Mouse (Mus musculus): ENCODE measurements at regions not wholly inside any gene's neighbourhood (a gene's known extent, or its start where the extent isn't known, plus 50 kb on each side); places are given as distances from the start of the nearest gene placed in this dataset.
A peak's percentile ranks its signal among the peaks of the same experiment; 100 is the strongest.

- peak; percentile 6 to 7 for DNase-seq (ENCODE audit: low spot score in 2 of 2)
Observed at GRCm38 (mm10) chr3:78901838-78902484, 384.4 kb downstream of the Rapgef2 start.

DNA sequence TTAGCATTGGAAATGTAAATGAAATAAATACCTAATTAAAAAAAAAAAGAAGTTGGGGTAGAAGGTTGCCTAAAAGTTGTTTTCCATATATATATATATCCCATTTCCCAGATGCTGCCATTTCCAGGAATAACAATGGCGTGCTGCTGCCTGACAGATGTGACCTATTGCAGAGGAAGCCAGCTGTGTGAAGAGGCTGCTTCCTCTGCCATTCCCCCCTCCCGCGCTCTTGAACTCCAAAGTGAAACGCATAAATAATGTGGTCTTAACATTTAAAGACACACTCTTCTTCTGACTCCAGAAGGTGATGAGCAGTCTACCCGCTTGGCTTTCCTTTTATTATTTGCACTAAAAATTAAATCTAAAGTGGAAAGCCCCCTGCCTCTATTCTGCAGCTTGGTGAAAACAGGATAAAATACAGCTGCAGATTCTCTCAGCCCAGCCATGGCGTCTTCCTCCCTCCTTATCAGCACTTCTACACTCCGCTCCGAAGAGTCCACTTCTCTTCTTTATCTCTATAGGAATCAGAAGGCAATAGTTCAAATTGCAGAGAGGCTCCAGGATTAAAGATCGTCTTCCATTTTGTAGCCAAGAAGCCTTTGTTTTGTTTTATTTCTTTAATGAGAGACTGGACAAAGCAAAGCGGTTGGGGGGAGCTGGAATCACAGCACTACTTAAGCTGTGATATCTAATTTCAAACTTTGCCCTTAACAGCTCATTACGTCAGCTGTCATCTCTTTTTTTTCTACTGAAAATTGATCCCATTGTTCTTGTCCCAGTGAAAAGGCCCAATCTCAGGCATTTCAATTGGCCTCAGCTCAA lies 385.1 kb downstream of the Rapgef2 start:
- peak; percentile 4 to 6 for DNase-seq (ENCODE audit: low spot score in 2 of 2)

GRCm38 (mm10) chr3:78899446-78900230 lies 386.7 kb downstream of the Rapgef2 start:
- DNase-seq (ENCODE audit: low spot score in 2 of 2): peak; percentile 41 to 60

DNA sequence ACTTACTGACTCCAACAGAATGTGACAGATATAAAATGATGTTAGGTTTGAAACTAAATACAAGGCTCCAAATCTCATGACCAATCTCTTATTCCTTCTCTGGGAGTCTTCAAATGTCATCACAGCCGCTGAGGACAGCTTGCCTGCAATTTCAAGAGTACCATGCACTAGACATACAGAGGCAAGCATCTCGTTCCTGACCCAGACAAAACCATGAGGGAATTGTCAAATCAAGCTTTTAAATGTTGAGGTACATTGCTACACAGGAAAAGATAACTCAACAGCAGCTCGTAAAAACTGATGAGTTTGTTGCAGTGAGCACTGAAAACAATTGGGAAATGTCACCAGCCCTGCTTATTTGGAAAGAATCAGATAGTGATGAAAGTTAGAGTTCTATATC lies 397.0 kb downstream of the Rapgef2 start:
- DNase-seq (ENCODE audit: low spot score in 2 of 2): no peak

DNA sequence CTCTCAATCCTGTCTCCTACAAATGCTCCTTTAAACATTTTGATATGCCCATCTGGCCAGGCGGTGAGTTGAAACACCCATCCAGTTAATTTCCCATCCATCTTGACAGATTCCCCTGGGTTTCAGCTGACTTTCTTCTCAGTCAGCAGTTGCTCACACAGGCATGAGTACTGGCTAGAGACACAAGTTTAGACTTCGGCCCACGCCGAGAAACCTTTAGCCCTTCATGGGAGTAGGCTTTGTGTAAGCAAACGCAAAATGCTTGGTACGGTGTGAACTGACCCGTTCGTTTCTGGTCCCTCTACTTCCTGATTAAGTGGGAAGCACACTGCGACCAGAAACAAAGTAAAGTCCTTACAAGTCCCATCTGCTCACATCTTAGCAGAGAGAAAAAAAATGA lies 401.6 kb downstream of the Rapgef2 start:
- no peak for DNase-seq (ENCODE audit: low spot score in 2 of 2)

DNA sequence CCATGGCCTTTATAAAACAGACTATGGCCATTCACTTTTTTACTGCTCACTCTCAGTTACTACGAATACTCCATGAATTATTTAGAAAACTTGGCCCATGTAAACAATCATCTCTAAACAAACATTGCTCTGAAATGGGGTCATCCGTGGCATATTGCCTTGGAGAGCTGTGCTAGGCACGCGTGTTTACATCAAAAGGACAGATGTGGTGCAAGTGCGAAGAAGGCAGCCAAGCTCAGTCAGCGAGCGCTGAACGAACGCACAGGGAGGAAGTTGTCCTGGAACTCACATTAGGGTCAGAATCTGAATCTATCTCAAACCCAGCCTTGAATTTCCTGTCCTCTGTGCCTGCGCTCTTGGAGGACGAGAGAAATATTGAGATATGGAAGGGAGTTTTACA lies 402.3 kb downstream of the Rapgef2 start:
- DNase-seq (ENCODE audit: low spot score in 2 of 2): no peak

- no peak for DNase-seq (ENCODE audit: low spot score in 2 of 2)
Observed at GRCm38 (mm10) chr3:78880072-78880471, 406.2 kb downstream of the Rapgef2 start.

DNA sequence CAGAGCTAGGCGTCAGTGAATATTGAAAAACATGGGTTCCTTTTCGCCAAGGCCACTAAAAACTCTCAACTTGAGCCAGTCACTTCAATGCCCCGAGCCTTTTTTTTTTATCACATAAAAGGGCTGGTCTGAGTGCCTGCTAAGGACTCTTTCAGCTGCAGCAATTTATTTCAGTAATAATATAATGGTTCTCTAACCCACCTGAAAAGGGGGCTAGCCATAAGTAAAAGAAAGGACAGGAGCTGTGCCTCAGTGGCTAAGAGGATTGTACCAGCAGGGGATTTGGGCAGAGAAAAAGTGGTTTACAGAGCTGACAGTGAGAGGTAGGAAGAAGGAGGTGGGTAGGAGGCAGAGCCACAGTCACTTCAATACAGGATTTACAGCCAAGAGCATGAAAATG lies 409.0 kb downstream of the Rapgef2 start:
- DNase-seq (ENCODE audit: low spot score in 2 of 2): no peak

DNA sequence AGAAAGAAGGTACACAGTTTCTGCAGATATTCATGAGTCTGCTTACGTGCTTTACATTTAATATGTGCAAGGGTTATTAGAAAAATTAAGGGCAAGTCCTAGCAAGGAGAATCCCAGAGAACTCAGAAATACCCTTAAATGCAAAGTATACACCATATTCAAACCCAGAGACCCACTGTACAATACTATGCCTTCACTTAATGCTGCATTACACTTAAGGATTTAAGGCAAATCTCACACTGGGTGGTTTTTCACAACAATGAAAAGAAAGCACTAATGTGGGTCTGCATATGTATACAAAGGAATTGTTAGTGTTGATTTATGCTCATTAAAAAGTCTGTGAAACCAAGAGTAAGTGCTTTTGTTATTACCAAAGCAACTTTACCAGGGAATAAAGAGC lies 419.4 kb downstream of the Rapgef2 start:
- no peak for DNase-seq (ENCODE audit: low spot score in 2 of 2)

- no peak for DNase-seq (ENCODE audit: low spot score in 2 of 2)
Observed at GRCm38 (mm10) chr3:78866083-78866726, 420.1 kb downstream of the Rapgef2 start.

- DNase-seq (ENCODE audit: low spot score in 2 of 2): no peak
Observed at GRCm38 (mm10) chr3:78863005-78863404, 423.3 kb downstream of the Rapgef2 start.

DNA sequence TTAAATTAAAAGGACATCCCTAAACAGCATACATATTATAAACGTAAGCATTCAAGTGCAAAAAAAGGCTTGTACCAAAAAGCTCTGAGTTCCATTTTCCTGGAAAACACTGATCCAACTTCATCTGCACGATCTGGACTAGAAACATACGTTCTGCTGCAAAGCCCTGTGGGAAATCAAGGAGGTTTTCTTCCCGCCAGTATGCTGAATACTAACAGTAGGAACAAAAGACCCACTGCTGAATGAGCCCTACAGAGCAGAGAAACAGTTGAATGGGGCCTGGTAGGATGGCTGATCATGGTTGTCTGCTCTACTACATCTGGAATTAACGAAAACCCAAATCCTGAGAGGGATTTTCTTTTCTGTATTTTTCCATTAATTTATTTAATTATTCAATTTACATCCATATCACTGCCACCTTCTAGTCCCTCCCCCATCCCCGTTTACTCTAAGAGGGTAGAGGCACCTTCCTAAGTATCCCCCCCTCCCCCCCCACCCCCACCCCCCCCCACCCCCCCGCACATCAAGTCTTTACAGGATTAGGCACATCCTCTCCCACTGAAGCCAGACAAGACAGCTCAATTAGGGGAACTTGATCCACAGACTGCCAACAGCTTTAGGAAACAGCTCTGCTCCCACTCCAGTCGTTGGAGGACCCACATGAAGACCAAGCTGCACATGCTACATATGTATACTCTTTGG lies 439.5 kb downstream of the Rapgef2 start:
- DNase-seq (ENCODE audit: low spot score in 2 of 2): no peak

- DNase-seq (ENCODE audit: low spot score in 2 of 2): no peak
Observed at GRCm38 (mm10) chr3:78841173-78841572, 445.1 kb downstream of the Rapgef2 start.

GRCm38 (mm10) chr3:78836824-78837223 lies 449.5 kb downstream of the Rapgef2 start:
- no peak for DNase-seq (ENCODE audit: low spot score in 2 of 2)

DNA sequence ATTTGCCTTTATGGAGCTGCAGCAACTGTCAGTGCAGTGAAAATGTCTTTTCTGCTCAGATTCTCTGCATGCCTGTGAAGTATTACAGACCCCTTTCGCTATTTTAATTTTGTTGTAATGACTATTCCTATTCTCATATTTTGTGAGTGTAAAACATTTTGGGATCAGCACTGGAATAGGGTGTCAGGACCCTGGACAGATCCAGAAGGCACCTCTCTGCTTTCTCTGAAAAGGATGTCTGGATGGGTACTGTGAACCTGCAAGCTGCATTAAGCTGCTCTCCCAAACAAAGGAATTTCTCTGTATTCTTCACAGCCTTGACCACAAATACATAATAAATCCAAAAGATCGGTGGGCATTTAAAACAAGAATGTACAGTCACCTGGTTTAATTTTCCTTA lies 460.8 kb downstream of the Rapgef2 start:
- DNase-seq (ENCODE audit: low spot score in 2 of 2): no peak

- no peak for DNase-seq (ENCODE audit: low spot score in 2 of 2)
Observed at GRCm38 (mm10) chr3:78812425-78812824, 473.9 kb downstream of the Rapgef2 start.

GRCm38 (mm10) chr3:78810431-78811152 lies 475.7 kb downstream of the Rapgef2 start:
- no peak for DNase-seq (ENCODE audit: low spot score in 2 of 2)

GRCm38 (mm10) chr3:78803176-78803575 lies 483.1 kb downstream of the Rapgef2 start:
- no peak for DNase-seq (ENCODE audit: low spot score in 2 of 2)

DNA sequence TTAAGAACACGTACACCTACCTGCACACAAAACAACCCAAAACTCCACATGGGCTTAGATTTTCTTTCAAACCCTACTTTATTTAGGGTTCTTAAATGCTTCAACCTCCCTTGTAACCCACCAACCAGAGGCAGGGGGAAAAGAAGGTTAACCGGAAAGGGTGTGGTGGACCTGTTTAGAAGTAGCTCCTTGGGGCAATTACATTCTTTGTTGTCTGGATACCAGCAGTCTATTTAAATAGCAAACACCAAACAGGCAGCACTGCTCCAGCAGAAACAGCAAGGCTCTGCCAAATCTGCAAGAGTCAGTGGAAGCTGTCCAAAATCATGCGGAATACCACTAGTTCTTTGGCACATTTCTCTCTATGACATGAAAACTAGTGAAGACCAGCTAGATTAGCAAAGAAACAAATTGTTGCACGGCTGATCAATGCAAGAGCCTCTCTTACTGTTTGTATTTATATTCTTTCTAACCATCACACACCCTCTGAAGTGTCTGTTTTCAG lies 490.3 kb downstream of the Rapgef2 start:
- peak in 1 of 2 experiments; percentile 2 for DNase-seq (ENCODE audit: low spot score in 2 of 2)

GRCm38 (mm10) chr3:78792440-78793057 lies 493.8 kb downstream of the Rapgef2 start:
- DNase-seq (ENCODE audit: low spot score in 2 of 2): no peak

Measured in heart, adult 9 months (tissue).